Mouse (Mus musculus) midbrain, embryonic 13.5 days (tissue): ENCODE measurements at regions not wholly inside any gene's neighbourhood (a gene's known extent, or its start where the extent isn't known, plus 50 kb on each side); places are given as distances from the start of the nearest gene placed in this dataset.

Experiments used
- ATAC-seq: fragments of 200-750 bp; cut with Nextera tagmentation; 2 replicates; pipeline ENCODE4 v1.8.0; 2017; ENCODE audit warnings: mild to moderate bottlenecking, moderate TSS enrichment, moderate library complexity
- H3K27ac ChIP-seq: fragments of 300-500 bp; sonication (generic); 2 replicates; pipeline ENCODE4 v1.5.1; 2015; ENCODE audit warnings: inconsistent platforms, mild to moderate bottlenecking, moderate library complexity
- H3K27me3 ChIP-seq: fragments of 300-500 bp; sonication (generic); 2 replicates; pipeline ENCODE4 v1.6.1; 2015; ENCODE audit warnings: mild to moderate bottlenecking, inconsistent platforms
- H3K36me3 ChIP-seq: fragments of 300-500 bp; sonication (generic); 2 replicates; pipeline ENCODE4 v1.6.1; 2015; ENCODE audit warnings: mild to moderate bottlenecking, inconsistent platforms
- H3K4me1 ChIP-seq: fragments of 300-500 bp; sonication (generic); replicated peaks from 2 replicates; pipeline ENCODE4 v1.6.1; 2015; ENCODE audit warnings: inconsistent platforms
- H3K4me2 ChIP-seq: fragments of 300-500 bp; sonication (generic); replicated peaks from 2 replicates; pipeline ENCODE4 v1.6.1; 2015; ENCODE audit warnings: moderate library complexity, mild to moderate bottlenecking, inconsistent platforms
- H3K4me3 ChIP-seq: fragments of 300-500 bp; sonication (generic); replicated peaks from 2 replicates; pipeline ENCODE4 v1.5.1; 2015; ENCODE audit warnings: mild to moderate bottlenecking, inconsistent platforms
- H3K9ac ChIP-seq: fragments of 300-500 bp; sonication (generic); replicated peaks from 2 replicates; pipeline ENCODE4 v1.6.1; 2015; ENCODE audit warnings: mild to moderate bottlenecking, inconsistent platforms
- H3K9me3 ChIP-seq: fragments of 300-500 bp; sonication (generic); 2 replicates; pipeline ENCODE4 v1.6.1; 2016; ENCODE audit warnings: mild to moderate bottlenecking, inconsistent platforms
- WGBS: fragments of 180-500 bp; shearing (Covaris S2); methylation state at CpG from one replicate; pipeline ENCODE4 v1.1.7; 2015; 5-methylcytosine and 5-hydroxymethylcytosine counted together

- H3K27me3 ChIP-seq, result no peaks in the 10 kb centered on the region
- H3K27ac ChIP-seq, result no peak overlapping the region
- H3K9me3 ChIP-seq, result no peaks in the 10 kb centered on the region
- 93% methylated on average over 1 of the region's 1 CpGs for WGBS
- H3K36me3 ChIP-seq, result no peaks in the 10 kb centered on the region
- H3K4me2 ChIP-seq, result no peak overlapping the region
- ATAC-seq, result no peak
- peaks cover 5% of the 10 kb centered on the region; the same call in 1 of the 2 replicates for H3K4me1 ChIP-seq
- H3K9ac ChIP-seq, result no peak overlapping the region
- H3K4me3 ChIP-seq, result no peak overlapping the region
Measured at GRCm38 (mm10) chr11:48249315-48249714, 260.5 kb upstream of the Sgcd start.

GRCm38 (mm10) chr11:48221156-48221555, 232.4 kb upstream of the Sgcd start:
- Histone ChIP-seq H3K4me2 (no peak overlapping the region), H3K27ac (no peak overlapping the region), H3K9ac (no peak overlapping the region), H3K36me3 (no peaks in the 10 kb centered on the region), H3K4me3 (no peak overlapping the region), H3K4me1 (no peaks in the 10 kb centered on the region), H3K27me3 (no peaks in the 10 kb centered on the region), H3K9me3 (no peaks in the 10 kb centered on the region)
- WGBS, result 72% methylated on average over 4 of the region's 4 CpGs
- ATAC-seq, result no peak

GRCm38 (mm10) chr11:48219157-48219556, 230.4 kb upstream of the Sgcd start:
- H3K4me1 ChIP-seq, result no peaks in the 10 kb centered on the region
- H3K27ac ChIP-seq, result no peak overlapping the region
- H3K36me3 ChIP-seq, result no peaks in the 10 kb centered on the region
- no peak overlapping the region for H3K4me3 ChIP-seq
- 75% methylated on average over 1 of the region's 1 CpGs for WGBS
- ATAC-seq, result no peak
- H3K9me3 ChIP-seq, result no peaks in the 10 kb centered on the region
- H3K27me3 ChIP-seq, result no peaks in the 10 kb centered on the region
- H3K9ac ChIP-seq, result no peak overlapping the region
- H3K4me2 ChIP-seq, result no peak overlapping the region

GRCm38 (mm10) chr11:48216762-48217161, 228.0 kb upstream of the Sgcd start:
- 76% methylated on average over 2 of the region's 2 CpGs for WGBS
- Histone ChIP-seq H3K9me3 (no peaks in the 10 kb centered on the region), H3K4me2 (no peak overlapping the region), H3K36me3 (no peaks in the 10 kb centered on the region), H3K27ac (no peak overlapping the region), H3K27me3 (no peaks in the 10 kb centered on the region), H3K4me1 (no peaks in the 10 kb centered on the region), H3K9ac (no peak overlapping the region), H3K4me3 (no peak overlapping the region)
- no peak for ATAC-seq

GRCm38 (mm10) chr11:48186604-48187003, 197.8 kb upstream of the Sgcd start:
- Histone ChIP-seq H3K4me3 (no peak overlapping the region), H3K9me3 (no peaks in the 10 kb centered on the region), H3K27me3 (no peaks in the 10 kb centered on the region), H3K9ac (no peak overlapping the region), H3K27ac (no peak overlapping the region), H3K36me3 (no peaks in the 10 kb centered on the region), H3K4me1 (no peaks in the 10 kb centered on the region), H3K4me2 (no peak overlapping the region)
- ATAC-seq, result no peak
- WGBS, result 72% methylated on average over 4 of the region's 4 CpGs

- no peak for ATAC-seq
- no peak overlapping the region for H3K9ac ChIP-seq
- H3K27ac ChIP-seq, result no peak overlapping the region
- H3K27me3 ChIP-seq, result no peaks in the 10 kb centered on the region
- no peak overlapping the region for H3K4me3 ChIP-seq
- H3K4me1 ChIP-seq, result no peaks in the 10 kb centered on the region
- H3K36me3 ChIP-seq, result no peaks in the 10 kb centered on the region
- H3K4me2 ChIP-seq, result no peak overlapping the region
- H3K9me3 ChIP-seq, result no peaks in the 10 kb centered on the region
Measured at GRCm38 (mm10) chr11:48178943-48179342, 190.2 kb upstream of the Sgcd start.

GRCm38 (mm10) chr11:48178174-48178573, 189.4 kb upstream of the Sgcd start:
- ATAC-seq, result no peak
- Histone ChIP-seq H3K4me3 (no peak overlapping the region), H3K36me3 (no peaks in the 10 kb centered on the region), H3K9me3 (no peaks in the 10 kb centered on the region), H3K4me2 (no peak overlapping the region), H3K9ac (no peak overlapping the region), H3K27ac (no peak overlapping the region), H3K4me1 (no peaks in the 10 kb centered on the region), H3K27me3 (no peaks in the 10 kb centered on the region)
- WGBS, result 43% methylated on average over 3 of the region's 3 CpGs

- Histone ChIP-seq H3K9ac (no peak overlapping the region), H3K4me1 (no peaks in the 10 kb centered on the region), H3K4me3 (no peak overlapping the region), H3K9me3 (no peaks in the 10 kb centered on the region), H3K4me2 (no peak overlapping the region), H3K27me3 (no peaks in the 10 kb centered on the region), H3K27ac (no peak overlapping the region), H3K36me3 (no peaks in the 10 kb centered on the region)
- WGBS, result 75% methylated on average over 4 of the region's 4 CpGs
- no peak for ATAC-seq
Measured at GRCm38 (mm10) chr11:48176451-48176850, 187.7 kb upstream of the Sgcd start.

GRCm38 (mm10) chr11:48152219-48152618, 163.4 kb upstream of the Sgcd start:
- H3K4me1 ChIP-seq, result no peaks in the 10 kb centered on the region

GRCm38 (mm10) chr11:48133335-48133734, 144.6 kb upstream of the Sgcd start:
- no peak for ATAC-seq
- H3K36me3 ChIP-seq, result no peaks in the 10 kb centered on the region

More at GRCm38 (mm10) chr11:48152219-48152618, 163.4 kb upstream of the Sgcd start:
- no peaks in the 10 kb centered on the region for H3K9me3 ChIP-seq
- H3K27ac ChIP-seq, result no peak overlapping the region
- no peak for ATAC-seq
- no peak overlapping the region for H3K9ac ChIP-seq
- WGBS, result 88% methylated on average over 6 of the region's 6 CpGs
- no peaks in the 10 kb centered on the region for H3K36me3 ChIP-seq
- H3K27me3 ChIP-seq, result no peaks in the 10 kb centered on the region
- H3K4me3 ChIP-seq, result no peak overlapping the region
- no peak overlapping the region for H3K4me2 ChIP-seq

GRCm38 (mm10) chr11:48098063-48098462, 109.3 kb upstream of the Sgcd start:
- ATAC-seq, result no peak
- no peaks in the 10 kb centered on the region for H3K27me3 ChIP-seq
- no peaks in the 10 kb centered on the region for H3K4me1 ChIP-seq
- H3K4me3 ChIP-seq, result no peak overlapping the region
- H3K9ac ChIP-seq, result no peak overlapping the region
- 92% methylated on average over 3 of the region's 3 CpGs for WGBS
- no peak overlapping the region for H3K27ac ChIP-seq
- H3K4me2 ChIP-seq, result no peak overlapping the region
- H3K9me3 ChIP-seq, result no peaks in the 10 kb centered on the region
- H3K36me3 ChIP-seq, result no peaks in the 10 kb centered on the region

More at GRCm38 (mm10) chr11:48133335-48133734, 144.6 kb upstream of the Sgcd start:
- Histone ChIP-seq H3K9ac (no peak overlapping the region), H3K27me3 (no peaks in the 10 kb centered on the region), H3K4me2 (no peak overlapping the region), H3K4me1 (no peaks in the 10 kb centered on the region), H3K4me3 (no peak overlapping the region), H3K27ac (no peak overlapping the region), H3K9me3 (no peaks in the 10 kb centered on the region)

- Histone ChIP-seq H3K4me2 (no peak overlapping the region), H3K36me3 (no peaks in the 10 kb centered on the region), H3K4me1 (no peaks in the 10 kb centered on the region), H3K27ac (no peak overlapping the region), H3K4me3 (no peak overlapping the region), H3K9me3 (no peaks in the 10 kb centered on the region), H3K27me3 (no peaks in the 10 kb centered on the region), H3K9ac (no peak overlapping the region)
- ATAC-seq, result no peak
- WGBS, result 92% methylated on average over 6 of the region's 6 CpGs
Measured at GRCm38 (mm10) chr11:48097455-48097854, 108.7 kb upstream of the Sgcd start.

- Histone ChIP-seq H3K36me3 (no peaks in the 10 kb centered on the region), H3K4me1 (no peaks in the 10 kb centered on the region), H3K4me3 (no peak overlapping the region), H3K9ac (no peak overlapping the region), H3K9me3 (no peaks in the 10 kb centered on the region), H3K27me3 (no peaks in the 10 kb centered on the region), H3K4me2 (no peak overlapping the region), H3K27ac (no peak overlapping the region)
- ATAC-seq, result peak; percentile 74
- 43% methylated on average over 3 of the region's 3 CpGs for WGBS
Measured at GRCm38 (mm10) chr11:48067072-48067471, 78.3 kb upstream of the Sgcd start.
